Mouse (Mus musculus) lung, adult 2 months (tissue): ENCODE measurements at regions not wholly inside any gene's neighbourhood (a gene's known extent, or its start where the extent isn't known, plus 50 kb on each side); places are given as distances from the start of the nearest gene placed in this dataset.

ENCODE experiments used
- DNase-seq: peaks from one replicate; pipeline ENCODE4 v3.0.0; 2022
- H3K4me1 ChIP-seq: fragments of 200-500 bp; 2 replicates; pipeline ENCODE4 v1.6.1; 2011; ENCODE audit warnings: low read length; ENCODE audit not compliant: control insufficient read depth, insufficient read depth
- H3K4me3 ChIP-seq: fragments of 200-500 bp; replicated peaks from 2 replicates; pipeline ENCODE3; 2011; ENCODE audit warnings: low read depth, mild to moderate bottlenecking, control low read depth, low read length; ENCODE audit errors: extremely low read depth
- CTCF ChIP-seq: fragments of 200-500 bp; IDR thresholded peaks from 2 replicates; pipeline ENCODE4 v1.5.1; 2011; ENCODE audit warnings: mild to moderate bottlenecking, low read length, control low read depth; ENCODE audit not compliant: insufficient read depth
- POLR2A ChIP-seq: fragments of 200-500 bp; IDR thresholded peaks from 2 replicates; pipeline ENCODE4 v1.6.1; 2011; ENCODE audit warnings: low read depth, mild to moderate bottlenecking, control low read depth, low read length, borderline replicate concordance; ENCODE audit errors: extremely low read depth
- WGBS: fragments of 180-500 bp; shearing (Covaris S2); methylation state at CpG from one replicate; pipeline ENCODE4 v1.1.7; 2018; 5-methylcytosine and 5-hydroxymethylcytosine counted together

DNA sequence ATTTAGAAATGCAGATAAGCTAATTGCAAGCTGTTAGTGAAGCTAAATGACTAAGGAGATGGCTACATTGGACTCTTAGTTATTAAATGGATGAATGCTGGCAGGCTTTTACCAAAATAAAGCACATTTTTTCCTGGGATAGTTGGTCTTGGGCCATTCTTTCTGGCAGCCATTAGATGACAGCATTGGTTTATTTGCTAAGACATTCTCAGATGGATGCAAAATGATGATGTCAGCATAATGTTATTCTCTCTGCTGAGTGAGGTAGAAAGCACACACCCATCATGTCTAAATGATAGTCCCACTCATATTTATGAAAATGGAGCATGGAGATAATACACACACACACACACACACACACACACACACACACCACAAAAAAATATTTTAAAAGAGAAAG lies 141.9 kb upstream of the Gm26657 start:
- Histone ChIP-seq H3K4me3 (no peak overlapping the region), H3K4me1 (no peaks in the 10 kb centered on the region)
- TF ChIP-seq CTCF (no peak), POLR2A (no peak)
- DNase-seq: no peak

DNA sequence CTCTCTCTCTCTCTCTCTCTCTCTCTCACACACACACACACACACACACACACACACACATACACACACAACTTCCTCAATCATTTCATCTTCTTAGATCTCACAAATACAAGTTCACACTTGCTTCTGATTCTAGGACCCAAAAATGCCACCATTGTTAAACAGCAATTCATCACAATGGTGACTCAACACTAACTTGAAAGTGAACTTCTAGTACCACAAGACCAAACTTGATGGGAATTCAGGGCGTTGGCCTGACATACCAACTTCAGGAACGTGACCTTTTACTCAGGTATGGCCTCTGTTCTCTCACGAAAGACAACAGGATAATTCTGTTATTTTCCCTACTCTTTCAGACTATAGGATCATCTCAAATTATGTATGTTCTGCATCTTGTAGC lies 157.5 kb upstream of the Gm26657 start:
- 65% methylated on average over 3 of the region's 3 CpGs for WGBS
- no peak overlapping the region for H3K4me3 ChIP-seq
- no peak for DNase-seq
- no peaks in the 10 kb centered on the region for H3K4me1 ChIP-seq
- no peak for TF ChIP-seq CTCF
- no peak for TF ChIP-seq POLR2A

DNA sequence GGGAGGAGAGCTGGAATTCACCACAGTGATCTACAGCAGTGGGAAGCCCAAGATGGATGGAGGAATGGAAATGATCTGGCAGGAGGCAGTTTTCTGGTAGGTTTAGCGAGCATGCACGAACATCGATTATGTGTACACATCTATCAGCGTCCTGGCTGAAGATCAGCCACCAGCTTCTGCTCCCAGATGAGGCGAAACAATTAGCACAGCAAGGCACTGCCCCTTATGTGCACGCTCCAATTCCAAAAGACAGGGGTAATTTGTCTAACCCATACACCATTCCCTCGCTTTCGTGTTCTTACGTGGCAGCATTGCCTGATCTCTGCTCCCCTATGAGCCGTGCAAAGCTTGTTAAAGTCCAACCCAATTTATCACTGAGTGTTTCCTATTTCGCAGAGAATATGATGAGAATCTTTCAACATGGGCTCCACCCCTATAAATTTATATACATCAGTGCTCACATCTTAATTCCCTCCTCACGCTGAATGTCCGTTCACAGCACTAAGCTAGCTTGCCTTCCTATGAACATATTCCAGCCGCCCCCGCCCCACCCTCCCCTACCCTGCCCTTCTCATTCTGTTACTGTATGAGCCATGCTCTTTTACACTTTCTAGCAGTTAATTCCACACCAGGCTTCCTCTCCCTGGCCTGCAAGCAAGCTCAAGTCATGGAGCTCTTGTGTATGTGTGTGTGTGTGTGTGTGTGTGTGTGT lies 162.9 kb upstream of the Gm26657 start:
- TF ChIP-seq POLR2A (no peak), CTCF (no peak)
- DNase-seq: no peak
- 86% methylated on average over 15 of the region's 15 CpGs for whole genome bisulfite sequencing
- no peak overlapping the region for H3K4me3 ChIP-seq
- H3K4me1 ChIP-seq: no peaks in the 10 kb centered on the region

DNA sequence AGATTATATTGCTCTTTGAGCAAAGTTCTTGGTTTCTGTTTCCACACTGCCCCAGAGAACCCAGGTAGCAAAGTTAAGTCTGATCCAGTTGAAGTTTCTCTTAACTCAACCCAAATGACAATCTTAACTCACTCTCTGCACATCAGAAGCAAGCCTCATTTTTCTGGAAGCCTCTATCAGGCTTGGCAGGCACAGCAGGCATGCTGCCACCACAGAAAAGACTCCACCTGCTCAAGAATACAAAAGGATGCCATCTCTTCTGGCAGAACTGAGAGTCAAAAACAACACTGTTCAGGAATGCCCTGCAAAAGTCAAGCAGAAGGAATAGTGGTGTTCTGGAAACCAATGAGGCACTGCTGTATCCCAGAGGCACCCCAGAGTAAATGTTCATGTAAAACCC lies 187.7 kb upstream of the Gm26657 start:
- DNase-seq: no peak
- TF ChIP-seq POLR2A: no peak
- no peak for TF ChIP-seq CTCF
- Histone ChIP-seq H3K4me3 (no peak overlapping the region), H3K4me1 (no peaks in the 10 kb centered on the region)

DNA sequence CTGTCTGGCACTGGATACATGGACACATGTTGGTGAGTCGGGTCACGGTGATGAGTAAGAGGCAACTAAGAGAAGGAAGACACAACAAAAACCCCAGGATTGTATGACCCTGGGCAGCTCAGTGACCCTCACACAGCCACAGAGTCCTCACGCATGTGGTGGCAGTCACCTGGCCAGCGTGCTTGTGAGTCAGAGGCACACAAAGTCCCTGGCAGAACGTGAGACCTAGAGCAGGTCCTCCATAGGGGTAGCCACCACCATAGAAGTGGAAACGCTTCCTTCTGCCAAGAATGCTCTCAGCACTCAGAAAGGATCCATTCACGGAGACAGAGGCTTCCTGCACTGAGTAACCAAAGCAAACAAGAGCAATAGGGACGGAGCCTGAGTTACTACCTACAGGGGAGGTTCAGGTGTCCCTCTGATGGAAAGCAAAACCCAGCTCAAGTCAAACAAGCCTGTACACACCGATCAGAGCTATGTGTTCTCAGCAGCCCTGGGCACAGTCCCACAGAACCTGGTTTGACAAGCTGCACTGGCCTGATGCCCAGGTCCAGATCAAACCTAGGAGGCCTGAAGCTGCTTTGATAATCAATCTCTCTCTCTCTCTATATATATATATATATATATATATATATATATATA lies 206.4 kb upstream of the Gm26657 start:
- 64% methylated on average over 9 of the region's 9 CpGs for WGBS
- peak; percentile 4 for DNase-seq
- no peak overlapping the region for H3K4me3 ChIP-seq
- H3K4me1 ChIP-seq: no peaks in the 10 kb centered on the region
- TF ChIP-seq CTCF: no peak

DNA sequence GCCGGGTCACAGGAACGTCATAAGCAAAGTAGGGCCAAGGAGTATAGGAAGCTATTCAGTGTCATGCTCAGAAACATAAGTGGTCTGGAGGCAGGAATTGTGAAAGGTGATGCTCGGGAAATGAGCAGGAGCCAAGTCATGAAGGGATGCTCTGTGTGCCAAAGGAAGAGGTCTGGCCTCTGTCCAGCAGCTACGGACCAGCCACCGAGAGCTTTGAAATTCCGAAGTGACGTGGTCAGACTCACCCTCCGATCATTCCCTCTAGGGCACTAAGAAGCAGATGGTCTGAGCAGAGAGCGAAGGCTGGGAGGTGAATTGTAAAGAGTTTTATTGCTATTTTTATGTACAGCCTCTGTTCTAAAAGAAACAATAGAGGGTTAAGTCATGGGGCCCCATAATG lies 206.9 kb upstream of the Gm26657 start:
- 45% methylated on average over 9 of the region's 9 CpGs for WGBS
- no peaks in the 10 kb centered on the region for H3K4me1 ChIP-seq
- TF ChIP-seq CTCF (no peak), POLR2A (no peak)
- no peak overlapping the region for H3K4me3 ChIP-seq
- no peak for DNase-seq

DNA sequence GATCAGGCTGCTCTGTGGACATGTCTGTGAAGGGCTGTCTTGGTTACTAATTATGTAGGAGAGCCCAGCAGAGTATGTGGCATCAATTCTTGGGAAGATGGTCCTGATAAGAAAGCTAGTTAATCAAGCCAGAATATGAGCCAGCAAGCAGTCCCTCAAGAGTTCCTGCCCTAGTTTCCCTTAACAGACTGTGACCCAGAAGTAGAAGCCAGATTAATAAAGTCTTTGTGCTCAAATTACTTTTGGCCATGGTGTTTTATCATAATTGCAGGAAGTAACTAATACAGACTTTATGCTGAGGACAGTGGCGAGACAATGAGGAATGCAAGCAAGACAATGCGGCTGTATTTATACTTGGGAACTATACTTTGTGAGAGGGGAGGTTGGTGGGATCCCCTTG lies 211.3 kb upstream of the Gm26657 start:
- H3K4me1 ChIP-seq: no peaks in the 10 kb centered on the region
- no peak overlapping the region for H3K4me3 ChIP-seq
- WGBS: 67% methylated on average over 2 of the region's 2 CpGs
- TF ChIP-seq CTCF (no peak), POLR2A (no peak)
- no peak for DNase-seq

DNA sequence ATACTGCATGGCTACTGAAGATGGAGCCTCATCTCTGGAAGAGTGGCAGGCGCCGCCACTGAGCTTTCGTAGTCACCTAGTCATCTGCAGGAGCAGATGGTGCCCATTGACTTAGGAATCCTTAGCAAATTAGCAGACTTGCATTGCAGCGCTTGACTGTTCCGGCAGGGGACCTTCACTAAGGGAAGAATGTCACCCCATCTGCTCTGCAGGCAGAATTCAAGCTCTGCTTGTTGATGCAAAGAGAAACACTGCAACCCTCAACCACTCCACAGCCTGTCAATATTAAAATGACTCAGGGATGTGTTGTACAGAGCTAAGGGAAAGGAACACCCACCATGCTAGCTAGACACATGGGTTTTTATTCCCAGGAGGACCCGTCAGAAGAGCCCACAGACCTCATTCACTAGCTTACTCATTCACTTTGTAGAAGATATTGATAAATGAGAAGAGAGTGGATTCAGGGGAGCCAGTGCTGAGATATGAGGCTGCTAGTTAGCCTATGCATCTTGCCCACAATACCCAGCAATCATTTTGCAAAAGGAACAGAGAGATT lies 215.4 kb upstream of the Gm26657 start:
- H3K4me3 ChIP-seq: no peak overlapping the region
- TF ChIP-seq CTCF (no peak), POLR2A (no peak)
- DNase-seq: no peak
- 88% methylated on average over 6 of the region's 6 CpGs for WGBS
- no peaks in the 10 kb centered on the region for H3K4me1 ChIP-seq

DNA sequence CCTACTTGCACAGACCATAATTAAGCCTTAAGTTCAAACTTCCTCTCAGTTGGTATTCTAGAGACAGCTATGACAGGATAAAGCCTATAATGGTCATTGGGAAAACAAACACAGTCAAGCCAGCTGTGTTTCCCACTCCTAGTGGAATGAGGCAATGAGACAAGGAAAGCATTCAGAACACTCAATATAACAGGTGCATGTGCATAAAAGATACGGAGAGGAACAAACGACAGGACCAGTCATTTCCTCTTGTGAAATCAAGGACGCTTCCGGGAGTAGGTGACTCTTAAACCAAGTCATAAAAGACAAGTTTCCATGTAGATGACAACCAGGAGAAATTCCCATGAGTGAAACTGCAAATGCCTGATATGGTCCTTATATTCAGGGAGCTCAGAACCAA lies 232.1 kb upstream of the Gm26657 start:
- no peak for DNase-seq
- no peaks in the 10 kb centered on the region for H3K4me1 ChIP-seq
- 74% methylated on average over 4 of the region's 4 CpGs for WGBS
- no peak overlapping the region for H3K4me3 ChIP-seq
- TF ChIP-seq CTCF (no peak), POLR2A (no peak)

DNA sequence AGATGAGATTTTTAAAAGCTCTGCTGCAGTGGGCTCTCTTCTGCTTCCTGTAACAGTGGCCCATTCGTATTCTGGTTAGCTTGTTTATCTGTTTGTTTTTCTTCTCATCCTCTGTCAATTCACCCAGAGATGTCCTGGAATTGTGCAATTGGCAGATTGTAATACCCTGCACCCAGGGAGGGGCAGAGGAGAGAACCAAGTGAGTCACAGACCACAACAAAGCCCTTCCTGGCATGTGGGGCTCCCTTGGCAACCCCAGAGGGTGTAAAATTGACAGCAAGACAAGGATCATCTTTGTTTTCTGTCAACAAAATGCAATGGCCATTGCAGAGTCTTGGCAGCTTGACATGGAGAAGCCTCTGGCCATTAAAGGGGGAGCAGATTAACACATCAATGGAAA lies 233.1 kb upstream of the Gm26657 start:
- no peaks in the 10 kb centered on the region for H3K4me1 ChIP-seq
- no peak overlapping the region for H3K4me3 ChIP-seq
- TF ChIP-seq POLR2A (no peak), CTCF (no peak)
- no peak for DNase-seq
- 74% methylated on average over 1 of the region's 1 CpGs for WGBS
